Mouse (Mus musculus) spleen, adult 2 months (tissue): ENCODE measurements around the gene Farsa. TPM values are rescaled to one million over a fixed set of nuclear protein-coding genes. Genes with fewer than 3 reads are reported as not detected.

ENCODE experiments used
- DNase-seq, 2 experiments: peaks; one replicate each; pipeline versions ENCODE4 v3.0.0 to v3.0.0-alpha.2; 2012 to 2021; ENCODE audit warnings: low spot score in 2 of 2, low read depth in 1 of 2
- H3K27ac ChIP-seq: fragments of 200-500 bp; 2 replicates; pipeline ENCODE4 v1.5.1; 2012; ENCODE audit warnings: low read length, inconsistent platforms; ENCODE audit not compliant: insufficient read depth
- H3K27me3 ChIP-seq: fragments of 200-500 bp; 2 replicates; pipeline ENCODE4 v1.6.1; 2012; ENCODE audit warnings: mild to moderate bottlenecking, moderate library complexity, low read length, inconsistent platforms; ENCODE audit not compliant: control insufficient read depth, insufficient read depth
- H3K36me3 ChIP-seq: fragments of 200-500 bp; 2 replicates; pipeline ENCODE4 v1.6.1; 2012; ENCODE audit warnings: mild to moderate bottlenecking, low read length, inconsistent platforms; ENCODE audit not compliant: control insufficient read depth, insufficient read depth
- H3K4me1 ChIP-seq: fragments of 200-500 bp; 2 replicates; pipeline ENCODE4 v1.6.1; 2011; ENCODE audit warnings: inconsistent platforms; ENCODE audit not compliant: control insufficient read depth, insufficient read depth, insufficient read length
- H3K4me3 ChIP-seq: fragments of 200-500 bp; 2 replicates; pipeline ENCODE4 v1.5.1; 2011; ENCODE audit warnings: mild to moderate bottlenecking, inconsistent platforms; ENCODE audit not compliant: insufficient read depth, insufficient read length; ENCODE audit errors: extremely low read depth
- CTCF ChIP-seq: fragments of 200-500 bp; IDR thresholded peaks from 2 replicates; pipeline ENCODE4 v1.5.1; 2011; ENCODE audit warnings: mild to moderate bottlenecking, inconsistent platforms; ENCODE audit not compliant: insufficient read depth, insufficient read length, insufficient replicate concordance; ENCODE audit errors: extremely low read depth
- POLR2A ChIP-seq: fragments of 200-500 bp; IDR thresholded peaks from 2 replicates; pipeline ENCODE4 v1.6.1; 2011; ENCODE audit warnings: low read depth, low read length, inconsistent platforms
- WGBS: fragments of 180-500 bp; shearing (Covaris S2); methylation state at CpG from one replicate; pipeline ENCODE4 v1.1.7; 2018; 5-methylcytosine and 5-hydroxymethylcytosine counted together
- polyA plus RNA-seq: library from polyadenylated mRNA; depleted of rRNA; stranded (reverse); fragments of >200 nt; gene quantifications from 2 replicates; pipeline ENCODE4 v1.2.3, GENCODE M21; 2012

The Farsa gene
- polyA plus RNA-seq, 1 experiment: 50.3 TPM

DNA sequence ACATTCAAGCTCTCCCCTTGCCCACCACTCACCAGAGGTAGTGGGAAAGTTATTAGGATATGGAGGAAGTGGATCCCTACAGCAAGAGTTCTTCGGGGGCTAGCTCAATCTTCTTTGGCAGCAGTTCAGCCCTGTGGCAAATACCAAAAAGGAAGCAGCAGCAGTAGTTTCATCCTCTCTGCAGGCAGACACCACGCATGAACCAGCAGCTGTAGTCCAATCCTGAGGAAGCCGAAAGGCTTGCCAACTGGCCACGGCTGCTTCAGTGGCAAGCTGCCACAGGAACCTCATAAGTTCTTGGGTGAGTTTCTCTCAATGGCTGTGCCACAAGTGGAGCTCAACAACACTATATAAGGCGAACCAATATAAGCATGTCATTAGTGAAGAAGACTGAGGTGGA is 39.2 kb downstream of the Farsa start:
- H3K4me3 ChIP-seq: no peak overlapping the region
- no peaks in the 10 kb centered on the region for H3K36me3 ChIP-seq
- no peak for DNase-seq
- no peaks in the 10 kb centered on the region for H3K4me1 ChIP-seq
- WGBS: 88% methylated on average over 5 of the region's 5 CpGs
- no peak for TF ChIP-seq POLR2A
- no peak for TF ChIP-seq CTCF
- no peak overlapping the region for H3K27ac ChIP-seq
- no peaks in the 10 kb centered on the region for H3K27me3 ChIP-seq

DNA sequence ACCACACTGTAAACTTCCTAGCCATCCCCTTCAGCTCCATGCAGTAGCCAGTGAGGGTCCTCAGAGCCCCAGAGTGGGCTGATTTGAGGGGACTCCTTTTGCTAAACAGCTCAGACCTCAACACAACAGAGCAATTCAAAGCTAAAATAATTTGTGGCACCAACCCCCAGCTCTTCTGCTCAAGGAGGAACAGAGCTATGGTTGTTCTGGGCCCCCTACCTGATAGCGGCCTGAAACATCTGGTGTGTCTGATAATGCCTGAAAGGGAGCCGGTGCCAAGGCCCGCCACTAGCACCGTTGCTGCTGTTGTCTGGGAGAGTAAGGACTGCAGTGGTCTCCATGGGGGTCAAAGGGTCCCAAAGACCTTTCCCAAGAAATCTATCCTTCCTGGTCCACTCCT is 44.3 kb downstream of the Farsa start:
- peaks cover 2% of the 10 kb centered on the region; the same call in 1 of the 2 replicates for H3K4me1 ChIP-seq
- 0 out of 2 replicates have a peak overlapping the region, but pooled peaks have one; percentile 2 for H3K27ac ChIP-seq
- TF ChIP-seq POLR2A (no peak), CTCF (no peak)
- H3K4me3 ChIP-seq: no peak overlapping the region
- 67% methylated on average over 4 of the region's 4 CpGs for WGBS
- H3K27me3 ChIP-seq: no peaks in the 10 kb centered on the region
- DNase-seq: no peak
- no peaks in the 10 kb centered on the region for H3K36me3 ChIP-seq

DNA sequence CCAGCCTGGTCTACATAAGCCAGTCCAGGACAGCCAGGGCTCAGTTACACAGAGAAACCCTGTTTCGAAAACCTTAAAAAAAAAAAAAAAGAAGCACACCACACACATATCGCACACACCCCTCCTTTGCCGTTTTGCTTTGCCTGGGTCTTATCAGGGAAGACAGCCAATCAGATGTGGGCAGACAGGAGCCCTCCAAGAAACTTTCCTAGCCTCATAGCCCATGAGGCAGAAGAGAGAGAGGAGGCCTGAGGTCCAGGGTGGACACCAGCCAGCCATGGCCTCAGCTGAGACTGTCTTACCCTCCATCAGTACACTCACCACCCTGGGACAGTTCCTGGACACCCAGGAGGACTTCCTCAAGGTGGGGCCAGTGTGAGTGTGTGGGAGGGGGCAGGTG is 45.0 kb downstream of the Farsa start, which contains the start of gene Klf1:
Klf1 (plus strand) TSS at position 177 of the 400 bp plus-strand sequence.
- TF ChIP-seq CTCF (no peak), POLR2A (no peak)
- no peaks in the 10 kb centered on the region for H3K36me3 ChIP-seq
- peak within 1 kb of the TSS; percentile 38; the same call in 1 of the 2 replicates for H3K27ac ChIP-seq
- no peaks in the 10 kb centered on the region for H3K27me3 ChIP-seq
- DNase-seq: no peak
- WGBS: 70% methylated on average over 3 of the region's 3 CpGs
- peaks cover 2% of the 10 kb centered on the region; the same call in 1 of the 2 replicates for H3K4me1 ChIP-seq
- H3K4me3 ChIP-seq: peak within 1 kb of the TSS; percentile 66

DNA sequence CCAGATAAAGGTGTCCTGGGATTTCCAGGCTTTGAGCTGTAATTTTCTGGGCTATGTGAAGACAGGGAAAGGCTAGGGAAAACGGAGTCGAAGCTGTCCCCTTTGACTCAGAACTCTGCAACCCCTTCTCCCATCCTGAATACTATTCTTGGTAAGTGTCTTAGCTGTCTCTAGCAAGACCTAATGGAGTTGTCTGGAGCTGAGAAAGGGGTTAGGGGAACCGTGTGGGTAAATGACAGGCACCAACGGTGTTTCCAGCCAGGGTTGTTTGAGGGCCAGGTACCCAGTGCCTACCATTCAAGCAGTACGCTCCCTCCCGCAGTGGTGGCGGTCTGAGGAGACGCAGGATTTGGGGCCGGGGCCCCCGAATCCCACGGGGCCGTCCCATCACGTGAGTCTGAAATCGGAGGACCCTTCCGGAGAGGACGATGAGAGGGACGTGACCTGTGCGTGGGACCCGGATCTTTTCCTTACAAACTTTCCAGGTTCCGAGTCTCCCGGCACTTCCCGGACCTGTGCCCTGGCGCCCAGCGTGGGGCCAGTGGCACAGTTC is 45.7 kb downstream of the Farsa start:
- peak overlapping the region; percentile 21; the same call in 1 of the 2 replicates for H3K27ac ChIP-seq

DNA sequence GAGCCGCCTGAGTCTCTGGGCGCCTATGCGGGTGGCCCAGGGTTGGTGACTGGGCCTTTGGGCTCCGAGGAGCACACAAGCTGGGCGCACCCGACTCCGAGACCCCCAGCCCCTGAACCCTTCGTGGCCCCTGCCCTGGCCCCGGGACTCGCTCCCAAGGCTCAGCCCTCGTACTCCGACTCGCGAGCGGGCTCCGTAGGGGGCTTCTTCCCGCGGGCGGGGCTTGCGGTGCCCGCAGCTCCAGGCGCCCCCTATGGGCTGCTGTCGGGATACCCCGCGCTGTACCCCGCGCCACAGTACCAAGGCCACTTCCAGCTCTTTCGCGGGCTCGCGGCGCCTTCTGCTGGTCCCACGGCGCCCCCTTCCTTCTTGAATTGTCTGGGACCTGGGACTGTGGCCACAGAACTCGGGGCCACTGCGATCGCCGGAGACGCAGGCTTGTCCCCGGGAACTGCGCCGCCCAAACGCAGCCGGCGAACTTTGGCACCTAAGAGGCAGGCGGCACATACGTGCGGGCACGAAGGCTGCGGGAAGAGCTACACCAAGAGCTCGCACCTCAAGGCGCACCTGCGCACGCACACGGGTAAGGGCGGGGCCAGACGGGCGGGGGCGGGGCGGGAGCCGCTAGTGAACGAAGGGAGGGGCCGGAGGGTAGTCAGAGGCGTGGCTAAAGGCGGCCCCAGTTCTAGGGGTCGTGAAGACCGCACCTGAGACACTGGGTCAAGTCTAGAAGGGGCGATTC is 46.3 kb downstream of the Farsa start:
- Histone ChIP-seq H3K4me1 (peaks cover 2% of the 10 kb centered on the region; the same call in 1 of the 2 replicates), H3K27me3 (no peaks in the 10 kb centered on the region), H3K4me3 (peak overlapping the region; percentile 66), H3K27ac (peak overlapping the region; percentile 83), H3K36me3 (no peaks in the 10 kb centered on the region)
- peak; percentile 71 to 89 for DNase-seq
- under 1% methylated on average over 68 of the region's 68 CpGs for WGBS
- TF ChIP-seq POLR2A (peak; percentile 24; the same call in 1 of the 2 replicates), CTCF (peak; percentile 83)

More for the DNA sequence above, 45.7 kb downstream of the Farsa start:
- DNase-seq: no peak
- Histone ChIP-seq H3K4me3 (peak overlapping the region; percentile 66), H3K4me1 (peaks cover 2% of the 10 kb centered on the region; the same call in 1 of the 2 replicates), H3K27me3 (no peaks in the 10 kb centered on the region), H3K36me3 (no peaks in the 10 kb centered on the region)
- WGBS: 8% methylated on average over 24 of the region's 24 CpGs
- TF ChIP-seq POLR2A: no peak
- no peak for TF ChIP-seq CTCF

DNA sequence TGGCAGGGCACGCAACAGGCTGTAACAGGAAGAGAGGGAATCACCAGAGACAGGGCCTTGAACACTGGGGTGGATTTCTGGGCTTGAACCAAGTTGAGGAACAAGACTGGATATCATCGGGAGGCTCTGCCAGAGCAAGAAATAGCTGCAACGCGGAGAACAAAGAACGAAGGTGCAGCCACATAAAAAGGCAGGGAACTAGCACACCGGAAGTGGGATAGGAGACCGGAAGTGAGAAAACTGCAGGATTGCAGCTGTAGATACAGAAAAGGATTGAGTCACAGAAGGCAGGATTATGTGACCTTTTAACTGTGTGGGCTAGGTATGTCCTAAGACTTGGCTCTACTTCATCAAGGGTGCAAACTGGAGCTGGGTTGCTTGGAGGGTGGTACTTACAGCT is 47.6 kb downstream of the Farsa start:
- Histone ChIP-seq H3K4me1 (peaks cover 6% of the 10 kb centered on the region), H3K36me3 (no peaks in the 10 kb centered on the region), H3K27me3 (no peaks in the 10 kb centered on the region), H3K4me3 (no peak overlapping the region), H3K27ac (no peak overlapping the region)
- no peak for TF ChIP-seq CTCF
- TF ChIP-seq POLR2A: no peak
- WGBS: 73% methylated on average over 7 of the region's 7 CpGs
- DNase-seq: no peak
